Mouse (Mus musculus) Patski (cell line): ENCODE measurements at regions not wholly inside any gene's neighbourhood (a gene's known extent, or its start where the extent isn't known, plus 50 kb on each side); places are given as distances from the start of the nearest gene placed in this dataset.
A peak's percentile ranks its signal among the peaks of the same experiment; 100 is the strongest.

Experiments used
- ATAC-seq: fragments of 100-300 bp; one replicate; pipeline ENCODE4 v1.8.0; 2021
- CTCF ChIA-PET: fragments of 350-600 bp; sonication (Branson Sonifier 250); formaldehyde crosslinking; loops from one replicate; lab custom pipeline; 2022; ENCODE audit warnings: inconsistent platforms; lab: Charles Lee
- POLR2A ChIA-PET: fragments of 350-600 bp; sonication (Branson Sonifier 250); formaldehyde crosslinking; loops from one replicate; lab custom pipeline; 2022; ENCODE audit warnings: antibody characterized with exemption, inconsistent platforms; lab: Charles Lee
- DNase-seq: peaks from one replicate; pipeline ENCODE4 v3.0.0-alpha.2; 2011; ENCODE audit warnings: low read depth, low spot score
- H3K27me3 ChIP-seq: fragments of 371-371 bp; one replicate; pipeline ENCODE4 v1.5.1; 2021
- CTCF ChIP-seq: fragments of 100-300 bp; IDR thresholded peaks from one replicate; pipeline ENCODE4 v1.5.1; 2021
- in situ Hi-C: fragments of 300-500 bp; cut with MboI; formaldehyde crosslinking; loops from 3 replicates; pipeline ENCODE4 v1.11.1; 2018; ENCODE audit warnings: low pct_unique_long_range_greater_than_20kb, mixed read lengths

GRCm38 (mm10) chr7:136127576-136127975, 411.4 kb upstream of the Mki67 start:
- no peak for TF ChIP-seq CTCF
- POLR2A ChIA-PET: no interaction called here
- no peak for ATAC-seq

DNA sequence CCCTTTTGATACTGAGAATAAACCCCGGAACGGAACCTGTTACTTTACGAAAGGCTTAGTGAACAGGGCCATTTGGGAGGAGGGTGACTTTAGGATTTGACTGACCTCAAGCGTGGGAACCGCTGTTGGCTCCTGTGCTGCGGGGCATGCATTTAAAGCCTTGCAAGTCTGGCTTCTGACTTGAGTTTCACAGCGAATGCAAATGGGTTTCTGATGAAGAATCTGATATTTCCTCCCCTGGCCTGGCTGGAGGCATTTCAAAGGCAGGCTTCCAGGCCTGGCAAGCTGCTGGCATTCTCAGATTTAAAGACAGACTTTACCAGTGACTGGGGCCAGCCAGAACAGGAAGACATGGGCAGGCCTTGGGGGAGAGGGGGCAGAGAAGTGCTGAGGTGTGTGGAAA, 413.6 kb upstream of the Mki67 start:
- ATAC-seq (no peak), DNase-seq (no peak)
- in situ Hi-C loops: no loop called here
- TF ChIP-seq CTCF: no peak
- ChIA-PET CTCF (no interaction called here), POLR2A (no interaction called here)
- H3K27me3 ChIP-seq: no peaks in the 10 kb centered on the region

More at GRCm38 (mm10) chr7:136127576-136127975, 411.4 kb upstream of the Mki67 start:
- H3K27me3 ChIP-seq: no peaks in the 10 kb centered on the region
- in situ Hi-C loops: no loop called here
- CTCF ChIA-PET: interaction anchor here (1.9 kb wide), 1 partner anchor 8 kb away, joined by 5 read pairs; no protein-coding TSS in a partner anchor
- no peak for DNase-seq

GRCm38 (mm10) chr7:136130666-136131239, 414.6 kb upstream of the Mki67 start:
- ChIA-PET CTCF (no interaction called here), POLR2A (no interaction called here)
- no peak for TF ChIP-seq CTCF
- in situ Hi-C loops: no loop called here
- peak; percentile 77 for DNase-seq
- peak; percentile 79 for ATAC-seq
- no peaks in the 10 kb centered on the region for H3K27me3 ChIP-seq

DNA sequence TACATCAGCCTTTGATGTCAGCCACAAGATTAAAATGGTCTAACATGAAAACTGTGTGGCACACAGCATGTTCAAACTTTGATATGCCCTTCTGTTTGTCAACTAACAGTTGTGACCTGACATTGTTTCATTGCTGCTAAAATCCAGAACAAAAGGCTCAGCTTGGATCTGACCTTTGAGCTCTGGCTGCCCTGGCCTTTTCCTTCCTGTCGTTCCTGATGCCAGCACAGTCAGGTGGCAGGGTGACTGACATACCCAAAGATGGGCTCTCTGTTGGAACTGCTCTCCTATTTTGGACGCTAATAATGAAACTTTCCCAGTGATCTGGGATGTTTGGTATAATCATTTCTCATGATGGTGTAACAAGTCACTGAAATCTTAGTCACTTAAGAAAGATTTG, 416.8 kb upstream of the Mki67 start:
- CTCF ChIA-PET: interaction anchor here (2.6 kb wide), 1 partner anchor 9 kb away, joined by 7 read pairs; no protein-coding TSS in a partner anchor
- ATAC-seq (no peak), DNase-seq (no peak)
- no peaks in the 10 kb centered on the region for H3K27me3 ChIP-seq
- POLR2A ChIA-PET: no interaction called here
- TF ChIP-seq CTCF: no peak
- in situ Hi-C loops: no loop called here

DNA sequence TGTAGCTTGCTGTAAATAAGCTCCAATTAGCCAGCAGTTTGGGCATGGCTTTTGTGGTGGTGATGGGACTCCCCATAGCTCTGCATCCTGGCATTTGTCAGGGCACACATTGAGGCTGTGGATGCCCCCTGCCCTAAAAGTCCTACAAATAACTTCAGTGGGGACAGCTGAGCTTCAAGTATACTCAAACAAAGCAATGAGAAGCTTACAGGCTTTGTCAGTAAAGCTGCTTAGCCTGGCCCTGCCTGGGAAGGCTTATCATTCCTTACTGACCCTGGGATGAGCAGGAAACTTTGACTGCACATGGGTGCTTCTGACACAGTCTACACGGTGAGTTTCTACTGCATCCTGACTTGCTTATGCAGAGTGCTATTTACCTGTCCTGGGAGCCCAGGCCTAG, 420.5 kb upstream of the Mki67 start:
- POLR2A ChIA-PET: no interaction called here

DNA sequence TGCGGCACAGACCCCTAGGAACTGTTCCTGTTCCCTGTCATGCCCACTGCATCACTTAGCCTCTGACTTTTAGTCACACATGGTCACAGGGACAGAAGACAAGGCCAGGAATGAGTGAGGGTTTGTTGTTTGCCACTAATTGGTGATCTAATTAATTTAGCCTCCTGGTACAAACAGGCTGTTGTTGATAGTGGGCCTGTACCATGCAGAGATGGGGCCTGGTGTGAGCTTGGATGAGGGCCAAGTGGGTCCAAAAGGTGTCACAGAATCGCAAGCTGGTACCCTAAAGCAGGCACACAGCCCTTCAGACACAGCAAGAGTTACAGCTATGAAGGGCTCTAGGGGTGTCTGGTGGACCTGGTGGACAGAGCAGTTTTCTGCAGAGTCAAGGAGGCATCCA, 421.2 kb upstream of the Mki67 start:
- ATAC-seq (no peak), DNase-seq (no peak)
- in situ Hi-C loops: no loop called here
- POLR2A ChIA-PET: no interaction called here
- CTCF ChIA-PET: interaction anchor here (1.3 kb wide), 1 partner anchor 12 kb away, joined by 4 read pairs; no protein-coding TSS in a partner anchor
- no peaks in the 10 kb centered on the region for H3K27me3 ChIP-seq
- TF ChIP-seq CTCF: no peak

More for the DNA sequence above, 420.5 kb upstream of the Mki67 start:
- no peaks in the 10 kb centered on the region for H3K27me3 ChIP-seq
- ATAC-seq: no peak
- in situ Hi-C loops: no loop called here
- CTCF ChIA-PET: interaction anchor here (1.3 kb wide), 1 partner anchor 12 kb away, joined by 4 read pairs; no protein-coding TSS in a partner anchor
- no peak for TF ChIP-seq CTCF
- DNase-seq: no peak

DNA sequence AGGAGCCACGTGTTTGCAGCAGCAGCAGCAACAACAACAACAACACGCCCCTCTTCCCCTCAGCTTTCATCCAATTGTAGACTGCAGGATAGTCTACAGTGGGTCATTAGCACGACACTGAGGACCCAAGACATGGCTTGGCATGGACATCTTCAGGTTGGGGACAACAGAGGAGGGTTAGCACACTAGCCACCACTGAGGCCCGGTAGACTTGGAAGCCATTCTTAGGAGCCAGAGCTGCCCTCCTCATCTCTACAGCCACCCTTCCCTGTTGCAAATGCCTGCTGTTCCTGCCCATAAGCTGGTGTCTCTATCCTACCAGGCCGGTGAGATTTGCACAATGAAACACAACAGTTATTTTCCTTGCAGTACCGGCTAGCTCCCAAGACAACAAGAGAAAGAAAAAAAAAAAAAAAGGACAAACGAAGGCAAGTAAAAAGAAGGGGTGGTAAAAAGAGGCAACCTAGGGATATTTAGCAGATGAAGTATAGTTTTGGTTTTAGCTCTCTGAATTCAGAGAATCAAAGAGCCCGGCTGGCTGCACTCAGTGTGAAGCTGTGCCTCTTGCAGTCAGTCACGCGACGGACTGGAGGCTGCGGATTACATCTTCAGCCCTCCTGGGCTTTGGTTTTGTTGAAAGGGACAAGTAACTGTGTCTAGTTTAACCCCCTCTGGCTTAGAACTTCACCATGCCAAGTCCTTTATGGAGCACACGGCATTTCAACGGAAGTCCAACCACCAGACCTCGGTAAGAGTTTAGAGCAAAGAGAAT, 421.9 kb upstream of the Mki67 start:
- TF ChIP-seq CTCF: no peak
- no peak for ATAC-seq
- in situ Hi-C loops: no loop called here
- ChIA-PET POLR2A (no interaction called here), CTCF (interaction anchor here (1.3 kb wide), 1 partner anchor 13 kb away, joined by 4 read pairs; no protein-coding TSS in a partner anchor)
- no peaks in the 10 kb centered on the region for H3K27me3 ChIP-seq
- DNase-seq: no peak

- TF ChIP-seq CTCF: peak; percentile 59
- in situ Hi-C loops: no loop called here
- ChIA-PET CTCF (interaction anchor here (0.8 to 4.3 kb wide), 4 partner anchors 9 to 132 kb away, joined by 3 to 22 read pairs (median 6); no protein-coding TSS in a partner anchor), POLR2A (no interaction called here)
- no peak for ATAC-seq
- DNase-seq: no peak
- no peaks in the 10 kb centered on the region for H3K27me3 ChIP-seq
Observed at GRCm38 (mm10) chr7:136142832-136143231, 426.7 kb upstream of the Mki67 start.

DNA sequence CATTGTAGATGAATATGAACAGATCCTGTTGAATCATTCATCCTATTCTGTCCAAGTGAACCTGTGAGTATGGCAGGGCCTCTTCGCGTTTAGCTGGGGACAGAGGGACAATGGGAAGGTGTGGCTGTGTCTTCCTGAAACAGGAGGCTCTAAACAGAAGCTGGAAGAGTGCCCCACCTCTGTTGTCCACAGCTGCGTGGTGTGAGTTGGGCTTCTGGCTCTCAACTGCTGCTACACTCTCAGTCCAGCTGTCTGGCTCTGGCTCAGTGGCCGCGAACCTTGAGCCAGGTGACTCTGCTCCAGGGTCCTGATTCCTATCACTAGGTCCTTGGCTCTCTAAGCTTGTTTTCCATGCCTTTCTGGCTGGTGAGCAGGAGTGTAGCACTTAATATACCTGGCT, 434.0 kb upstream of the Mki67 start:
- no peak for TF ChIP-seq CTCF
- ATAC-seq: no peak
- ChIA-PET CTCF (interaction anchor here (4.4 kb wide), 1 partner anchor 8 kb away, joined by 22 read pairs; no protein-coding TSS in a partner anchor), POLR2A (no interaction called here)
- H3K27me3 ChIP-seq: peaks cover 3% of the 10 kb centered on the region
- no peak for DNase-seq
- in situ Hi-C loops: no loop called here

- in situ Hi-C loops: no loop called here
- DNase-seq: no peak
- ChIA-PET CTCF (interaction anchor here (4.4 kb wide), 1 partner anchor 9 kb away, joined by 22 read pairs; no protein-coding TSS in a partner anchor), POLR2A (interaction anchor here (0.6 kb wide), 1 partner anchor 762 kb away, joined by 4 read pairs; no protein-coding TSS in a partner anchor)
- TF ChIP-seq CTCF: no peak
- H3K27me3 ChIP-seq: peaks cover 3% of the 10 kb centered on the region
- ATAC-seq: no peak
Observed at GRCm38 (mm10) chr7:136151301-136151930, 435.3 kb upstream of the Mki67 start.
